8 mouse cellular contexts compared by ENCODE assay signal in the genomic region with DNA sequence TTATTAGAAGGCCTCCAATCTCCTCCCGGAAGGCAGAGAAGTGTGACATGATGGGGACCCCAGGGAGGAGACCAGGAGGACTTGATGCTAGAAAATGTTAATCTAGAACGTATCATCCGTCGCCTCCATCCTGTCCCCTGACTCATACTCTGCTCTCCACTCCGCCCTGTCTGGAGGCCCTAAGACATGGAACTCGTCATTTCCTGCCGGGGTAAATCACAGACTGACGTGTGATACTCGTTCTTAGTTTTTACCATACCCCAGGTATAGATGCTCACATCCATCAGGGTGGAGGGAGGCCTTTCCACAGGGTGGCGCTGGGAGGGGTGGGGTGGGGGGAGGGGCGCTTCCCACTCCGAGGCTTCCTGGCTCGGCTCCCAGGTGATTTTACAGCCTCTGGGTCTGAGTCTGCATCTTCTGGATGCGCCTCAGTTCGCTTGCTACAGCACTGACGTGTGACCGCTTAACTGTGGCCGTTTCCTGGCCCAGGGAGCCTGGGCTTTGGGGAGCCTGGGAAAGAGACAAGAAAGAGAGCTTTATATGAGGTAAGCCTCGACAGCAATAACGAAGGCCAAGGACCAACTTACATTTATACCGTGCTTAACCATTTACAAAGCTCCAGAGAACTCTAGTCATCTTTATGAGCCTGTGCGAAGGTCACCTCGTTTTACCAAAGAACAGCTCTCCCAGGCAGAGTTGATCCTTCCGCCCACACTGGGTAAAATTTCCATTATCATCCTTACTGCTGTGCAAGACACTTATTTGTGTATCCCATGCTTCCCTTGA. TPM values are rescaled to one million over a fixed set of nuclear protein-coding genes. Genes with fewer than 3 reads are reported as not detected.
A peak's percentile ranks its signal among the peaks of the same experiment; 100 is the strongest.
DNase-seq lines count a peak whose midpoint lies in the region; ATAC-seq lines count a peak whose summit lies in the region.

No protein-coding gene starts in this region.

- H3K9me3 ChIP-seq in limb, embryonic 15.5 days, result no peaks in the 10 kb centered on the region

- H3K4me1 ChIP-seq in limb, embryonic 15.5 days, result peaks cover 25% of the 10 kb centered on the region

- ATAC-seq in limb, embryonic 15.5 days (ENCODE audit: insufficient number of reproducible peaks, low FRiP score, low TSS enrichment, low read depth), result peak; percentile 66; the same call in 1 of the 2 replicates
- no peak for ATAC-seq in megakaryocyte progenitor cell, adult 5-6 weeks (replicated peaks; ENCODE audit: poor library complexity)

- H3K4me2 ChIP-seq in limb, embryonic 15.5 days, result peak overlapping the region; percentile 27

- H3K27ac ChIP-seq in limb, embryonic 15.5 days, result peak overlapping the region; percentile 61

- no peak overlapping the region for H3K9ac ChIP-seq in limb, embryonic 15.5 days

- peak; percentile 93 for DNase-seq in heart, adult 11 months
- DNase-seq in heart, adult 8-10 months (ENCODE audit: low spot score), result no peak
- DNase-seq in Muller cell, postnatal 12 days (ENCODE audit: inconsistent ontology term), result peak; percentile 31
- DNase-seq in heart, postnatal 36 days, result peak; percentile 29 to 32
- no peak for DNase-seq in right cerebral cortex, adult 18-20 months
- no peak for DNase-seq in layer of hippocampus, adult 11-12 months (ENCODE audit: low spot score)

- no peaks in the 10 kb centered on the region for H3K36me3 ChIP-seq in limb, embryonic 15.5 days

- H3K27me3 ChIP-seq in limb, embryonic 15.5 days, result no peaks in the 10 kb centered on the region

- H3K4me3 ChIP-seq in limb, embryonic 15.5 days, result peak overlapping the region; percentile 4; the same call in 1 of the 2 replicates

- intact Hi-C loops in heart, postnatal 36 days (cut with DNase I), result no loop called here

- WGBS in limb, embryonic 15.5 days, result 27% methylated on average over 24 of the region's 24 CpGs

RNA-seq across cellular contexts. Expression of a gene that starts 9.9 kb away (rescaled TPM):
- 10 to 100 TPM; 70.7 to 89.1 (median 82.6) TPM for total RNA-seq in heart, adult 8-10 months (2022)
- 10 to 100 TPM; 71.1 to 72.8 TPM for total RNA-seq in heart, postnatal 36 days (2021)
- polyA plus RNA-seq in limb, embryonic 15.5 days (2015; fragmentation: Nextera tagmentation; extraction: Ambion mirVana), result 49.9 and 57.0 TPM in 2 replicates
- 54.8 and 59.4 TPM in 2 replicates for total RNA-seq in megakaryocyte progenitor cell, adult 5-6 weeks (2015)
- total RNA-seq in megakaryocyte progenitor cell, adult 5-6 weeks (2017), result 72.6 and 86.9 TPM in 2 replicates

RNA-seq across cellular contexts. Expression of a gene that starts 36.4 kb away (rescaled TPM):
- total RNA-seq in heart, adult 8-10 months (2022), result 10 to 100 TPM; 22.9 to 29.1 (median 25.2) TPM
- 10 to 100 TPM; 25.3 to 27.3 TPM for total RNA-seq in heart, postnatal 36 days (2021)
- 23.8 and 25.5 TPM in 2 replicates for polyA plus RNA-seq in limb, embryonic 15.5 days (2015; fragmentation: Nextera tagmentation; extraction: Ambion mirVana)
- 69.1 and 83.8 TPM in 2 replicates for total RNA-seq in megakaryocyte progenitor cell, adult 5-6 weeks (2015)
- 23.5 and 26.0 TPM in 2 replicates for total RNA-seq in megakaryocyte progenitor cell, adult 5-6 weeks (2017)

Comparison
In these comparisons a context has a peak if more than half of its experiments do, and no peak if none do; other contexts are left out.
1. DNase-seq: peak in heart, adult 11 months (single experiment), Muller cell, postnatal 12 days (single experiment) and heart, postnatal 36 days (2 of 2); none in heart, adult 8-10 months (single experiment), right cerebral cortex, adult 18-20 months (single experiment) and layer of hippocampus, adult 11-12 months (single experiment).